Mouse (Mus musculus) forebrain, embryonic 10.5 days (tissue): ENCODE measurements at regions not wholly inside any gene's neighbourhood (a gene's known extent, or its start where the extent isn't known, plus 50 kb on each side); places are given as distances from the start of the nearest gene placed in this dataset.

ENCODE experiments used
- DNase-seq: peaks from one replicate; pipeline ENCODE4 v3.0.0-alpha.2; 2017; ENCODE audit warnings: low spot score; ENCODE audit errors: extremely low spot score
- H3K27ac ChIP-seq: fragments of 300-500 bp; sonication (generic); 2 replicates; pipeline ENCODE4 v1.5.1; 2016; ENCODE audit warnings: mild to moderate bottlenecking
- H3K27me3 ChIP-seq: fragments of 300-500 bp; sonication (generic); 2 replicates; pipeline ENCODE4 v1.6.1; 2016; ENCODE audit warnings: mild to moderate bottlenecking; ENCODE audit not compliant: poor library complexity, severe bottlenecking
- H3K36me3 ChIP-seq: fragments of 300-500 bp; sonication (generic); replicated peaks from 2 replicates; pipeline ENCODE4 v1.6.1; 2016; ENCODE audit warnings: mild to moderate bottlenecking, moderate library complexity
- H3K4me1 ChIP-seq: fragments of 300-500 bp; sonication (generic); 2 replicates; pipeline ENCODE4 v1.6.1; 2016
- H3K4me3 ChIP-seq: fragments of 300-500 bp; sonication (generic); 2 replicates; pipeline ENCODE4 v1.5.1; 2016; ENCODE audit warnings: mild to moderate bottlenecking, moderate library complexity
- H3K9me3 ChIP-seq: fragments of 300-500 bp; sonication (generic); 2 replicates; pipeline ENCODE4 v1.6.1; 2016; ENCODE audit warnings: mild to moderate bottlenecking, moderate library complexity
- WGBS: fragments of 180-500 bp; shearing (Covaris S2); methylation state at CpG from one replicate; pipeline ENCODE4 v1.1.7; 2016; 5-methylcytosine and 5-hydroxymethylcytosine counted together

- 87% methylated on average over 4 of the region's 4 CpGs for WGBS
- H3K9me3 ChIP-seq, result no peaks in the 10 kb centered on the region
- no peak overlapping the region for H3K4me3 ChIP-seq
- H3K27ac ChIP-seq, result no peak overlapping the region
- H3K36me3 ChIP-seq, result no peaks in the 10 kb centered on the region
- no peaks in the 10 kb centered on the region for H3K27me3 ChIP-seq
- no peak for DNase-seq
- no peaks in the 10 kb centered on the region for H3K4me1 ChIP-seq
Observed at GRCm38 (mm10) chr12:32469863-32470262, 91.4 kb downstream of the Ccdc71l start.

- Histone ChIP-seq H3K36me3 (no peaks in the 10 kb centered on the region), H3K27me3 (no peaks in the 10 kb centered on the region), H3K4me3 (no peak overlapping the region), H3K27ac (no peak overlapping the region), H3K4me1 (no peaks in the 10 kb centered on the region), H3K9me3 (no peaks in the 10 kb centered on the region)
- no peak for DNase-seq
- WGBS, result 86% methylated on average over 3 of the region's 3 CpGs
Observed at GRCm38 (mm10) chr12:32479451-32479850, 100.9 kb downstream of the Ccdc71l start.

GRCm38 (mm10) chr12:32480268-32480667 is 101.8 kb downstream of the Ccdc71l start:
- H3K27ac ChIP-seq, result no peak overlapping the region
- H3K4me3 ChIP-seq, result no peak overlapping the region
- no peaks in the 10 kb centered on the region for H3K36me3 ChIP-seq
- no peaks in the 10 kb centered on the region for H3K27me3 ChIP-seq
- H3K4me1 ChIP-seq, result no peaks in the 10 kb centered on the region
- 75% methylated on average over 5 of the region's 5 CpGs for WGBS
- no peaks in the 10 kb centered on the region for H3K9me3 ChIP-seq
- no peak for DNase-seq

GRCm38 (mm10) chr12:32481051-32481450 is 102.5 kb downstream of the Ccdc71l start:
- Histone ChIP-seq H3K27ac (no peak overlapping the region), H3K27me3 (no peaks in the 10 kb centered on the region), H3K4me3 (no peak overlapping the region), H3K4me1 (no peaks in the 10 kb centered on the region), H3K9me3 (no peaks in the 10 kb centered on the region), H3K36me3 (no peaks in the 10 kb centered on the region)
- no peak for DNase-seq
- 91% methylated on average over 5 of the region's 5 CpGs for WGBS

- no peak overlapping the region for H3K27ac ChIP-seq
- no peak overlapping the region for H3K4me3 ChIP-seq
- H3K27me3 ChIP-seq, result no peaks in the 10 kb centered on the region
- DNase-seq, result no peak
- no peaks in the 10 kb centered on the region for H3K4me1 ChIP-seq
- H3K9me3 ChIP-seq, result no peaks in the 10 kb centered on the region
- 87% methylated on average over 1 of the region's 1 CpGs for WGBS
- no peaks in the 10 kb centered on the region for H3K36me3 ChIP-seq
Observed at GRCm38 (mm10) chr12:32482343-32482742, 103.8 kb downstream of the Ccdc71l start.

GRCm38 (mm10) chr12:32482777-32483176 is 104.3 kb downstream of the Ccdc71l start:
- Histone ChIP-seq H3K27me3 (no peaks in the 10 kb centered on the region), H3K36me3 (no peaks in the 10 kb centered on the region), H3K4me1 (no peaks in the 10 kb centered on the region), H3K27ac (no peak overlapping the region), H3K4me3 (no peak overlapping the region), H3K9me3 (no peaks in the 10 kb centered on the region)
- no peak for DNase-seq

GRCm38 (mm10) chr12:32486246-32486645 is 107.7 kb downstream of the Ccdc71l start:
- no peak for DNase-seq
- H3K4me1 ChIP-seq, result no peaks in the 10 kb centered on the region

GRCm38 (mm10) chr12:32486729-32487128 is 108.2 kb downstream of the Ccdc71l start:
- no peak overlapping the region for H3K27ac ChIP-seq
- H3K27me3 ChIP-seq, result no peaks in the 10 kb centered on the region
- H3K9me3 ChIP-seq, result no peaks in the 10 kb centered on the region
- 62% methylated on average over 2 of the region's 2 CpGs for WGBS
- no peaks in the 10 kb centered on the region for H3K4me1 ChIP-seq
- H3K4me3 ChIP-seq, result no peak overlapping the region
- H3K36me3 ChIP-seq, result no peaks in the 10 kb centered on the region
- no peak for DNase-seq

More at GRCm38 (mm10) chr12:32486246-32486645, 107.7 kb downstream of the Ccdc71l start:
- no peak overlapping the region for H3K4me3 ChIP-seq
- 73% methylated on average over 4 of the region's 4 CpGs for WGBS
- no peak overlapping the region for H3K27ac ChIP-seq
- H3K27me3 ChIP-seq, result no peaks in the 10 kb centered on the region
- no peaks in the 10 kb centered on the region for H3K36me3 ChIP-seq
- no peaks in the 10 kb centered on the region for H3K9me3 ChIP-seq

GRCm38 (mm10) chr12:32487883-32488577 is 109.5 kb downstream of the Ccdc71l start:
- no peak overlapping the region for H3K27ac ChIP-seq
- 73% methylated on average over 3 of the region's 3 CpGs for WGBS
- DNase-seq, result no peak

GRCm38 (mm10) chr12:32488578-32488892 is 110.0 kb downstream of the Ccdc71l start:
- Histone ChIP-seq H3K36me3 (no peaks in the 10 kb centered on the region), H3K9me3 (no peaks in the 10 kb centered on the region), H3K27ac (no peak overlapping the region), H3K27me3 (no peaks in the 10 kb centered on the region), H3K4me3 (no peak overlapping the region), H3K4me1 (no peaks in the 10 kb centered on the region)
- 65% methylated on average over 1 of the region's 1 CpGs for WGBS
- no peak for DNase-seq

More at GRCm38 (mm10) chr12:32487883-32488577, 109.5 kb downstream of the Ccdc71l start:
- Histone ChIP-seq H3K4me3 (no peak overlapping the region), H3K36me3 (no peaks in the 10 kb centered on the region), H3K4me1 (no peaks in the 10 kb centered on the region), H3K9me3 (no peaks in the 10 kb centered on the region), H3K27me3 (no peaks in the 10 kb centered on the region)

- Histone ChIP-seq H3K27me3 (no peaks in the 10 kb centered on the region), H3K4me3 (no peak overlapping the region), H3K9me3 (no peaks in the 10 kb centered on the region), H3K36me3 (no peaks in the 10 kb centered on the region), H3K4me1 (no peaks in the 10 kb centered on the region), H3K27ac (no peak overlapping the region)
- no peak for DNase-seq
Observed at GRCm38 (mm10) chr12:32489415-32490139, 111.1 kb downstream of the Ccdc71l start.

GRCm38 (mm10) chr12:32504196-32504595 is 125.7 kb downstream of the Ccdc71l start:
- H3K4me3 ChIP-seq, result no peak overlapping the region
- no peaks in the 10 kb centered on the region for H3K36me3 ChIP-seq
- H3K4me1 ChIP-seq, result no peaks in the 10 kb centered on the region
- no peaks in the 10 kb centered on the region for H3K27me3 ChIP-seq
- H3K27ac ChIP-seq, result no peak overlapping the region
- no peak for DNase-seq
- H3K9me3 ChIP-seq, result no peaks in the 10 kb centered on the region
- WGBS, result 80% methylated on average over 3 of the region's 3 CpGs

- H3K9me3 ChIP-seq, result no peaks in the 10 kb centered on the region
- no peaks in the 10 kb centered on the region for H3K27me3 ChIP-seq
- no peaks in the 10 kb centered on the region for H3K36me3 ChIP-seq
- no peak for DNase-seq
- no peak overlapping the region for H3K4me3 ChIP-seq
- 79% methylated on average over 1 of the region's 1 CpGs for WGBS
- no peak overlapping the region for H3K27ac ChIP-seq
- no peaks in the 10 kb centered on the region for H3K4me1 ChIP-seq
Observed at GRCm38 (mm10) chr12:32508671-32509070, 130.2 kb downstream of the Ccdc71l start.
